Mouse (Mus musculus): Measurements from ENCODE around the gene Serpina5.
"Not testable (repeated sequence)": the region's sequence is repeated elsewhere in the genome, so short reads cannot be mapped to it uniquely, and the experiment has no call there.

Serpina5 gene

GRCm38 (mm10) chr12:104100768-104101167 lies at the start of gene Serpina5:
Gene Serpina5 (plus strand): TSS chr12:104101113.
- DNase-seq (ENCODE audit: low spot score) = no peak

GRCm38 (mm10) chr12:104053995-104054394 lies 46.9 kb upstream of the Serpina5 start:
- no peak for DNase-seq (ENCODE audit: low spot score)

- DNase-seq (ENCODE audit: low spot score) = no peak
These were observed 45.2 kb upstream of the Serpina5 start for GRCm38 (mm10) chr12:104055755-104056154.

GRCm38 (mm10) chr12:104057050-104057449 lies 43.9 kb upstream of the Serpina5 start:
- DNase-seq (ENCODE audit: low spot score) = no peak

GRCm38 (mm10) chr12:104057531-104057930 lies 43.4 kb upstream of the Serpina5 start:
- no peak for DNase-seq (ENCODE audit: low spot score)

GRCm38 (mm10) chr12:104060126-104060525 lies 40.8 kb upstream of the Serpina5 start:
- no peak for DNase-seq (ENCODE audit: low spot score)

- DNase-seq (ENCODE audit: low spot score) = no peak
These were observed 39.1 kb upstream of the Serpina5 start for GRCm38 (mm10) chr12:104061862-104062261.

- no peak for DNase-seq (ENCODE audit: low spot score)
These were observed 36.4 kb upstream of the Serpina5 start for GRCm38 (mm10) chr12:104064532-104064931.

GRCm38 (mm10) chr12:104064996-104065395 lies 35.9 kb upstream of the Serpina5 start:
- no peak for DNase-seq (ENCODE audit: low spot score)

GRCm38 (mm10) chr12:104066241-104066640 lies 34.7 kb upstream of the Serpina5 start:
- DNase-seq (ENCODE audit: low spot score) = peak; percentile 87

- DNase-seq (ENCODE audit: low spot score) = peak; percentile 55
These were observed 33.4 kb upstream of the Serpina5 start for GRCm38 (mm10) chr12:104067549-104067948.

- DNase-seq (ENCODE audit: low spot score) = peak; percentile 85
These were observed 31.3 kb upstream of the Serpina5 start for GRCm38 (mm10) chr12:104069620-104070019.

- no peak for DNase-seq (ENCODE audit: low spot score)
These were observed 29.2 kb upstream of the Serpina5 start for GRCm38 (mm10) chr12:104071708-104072107.

GRCm38 (mm10) chr12:104072286-104072685 lies 28.6 kb upstream of the Serpina5 start:
- no peak for DNase-seq (ENCODE audit: low spot score)

- DNase-seq (ENCODE audit: low spot score) = no peak
These were observed 10.8 kb upstream of the Serpina5 start for GRCm38 (mm10) chr12:104090119-104090518.

GRCm38 (mm10) chr12:104091303-104091702 lies 9.6 kb upstream of the Serpina5 start:
- no peak for DNase-seq (ENCODE audit: low spot score)

- no peak for DNase-seq (ENCODE audit: low spot score)
These were observed 4.9 kb downstream of the Serpina5 start for GRCm38 (mm10) chr12:104105847-104106246.

- no peak for DNase-seq (ENCODE audit: low spot score)
These were observed 6.0 kb downstream of the Serpina5 start for GRCm38 (mm10) chr12:104106919-104107318.

GRCm38 (mm10) chr12:104108507-104108906 lies 7.6 kb downstream of the Serpina5 start:
- DNase-seq (ENCODE audit: low spot score) = no peak

GRCm38 (mm10) chr12:104112333-104112732 lies 11.4 kb downstream of the Serpina5 start, which contains the start of gene Serpina3a:
Gene Serpina3a (plus strand): TSS chr12:104112724.
- DNase-seq (ENCODE audit: low spot score) = not testable (repeated sequence)

GRCm38 (mm10) chr12:104114921-104115579 lies 14.1 kb downstream of the Serpina5 start:
- no peak for DNase-seq (ENCODE audit: low spot score)

- DNase-seq (ENCODE audit: low spot score) = no peak
These were observed 22.2 kb downstream of the Serpina5 start for GRCm38 (mm10) chr12:104123097-104123496.

GRCm38 (mm10) chr12:104123996-104124395 lies 23.1 kb downstream of the Serpina5 start:
- DNase-seq (ENCODE audit: low spot score) = no peak

- no peak for DNase-seq (ENCODE audit: low spot score)
These were observed 24.2 kb downstream of the Serpina5 start for GRCm38 (mm10) chr12:104125021-104125560.

Measured in embryo, embryonic 10.5 days (tissue).